Mouse (Mus musculus) liver, embryonic 11.5 days (tissue): Measurements from ENCODE around the gene Zdhhc12. TPM values are rescaled to one million over a fixed set of nuclear protein-coding genes. Genes with fewer than 3 reads are reported as not detected.

Experiments used
- ATAC-seq: fragments of 200-750 bp; cut with Nextera tagmentation; replicated peaks from 2 replicates; pipeline ENCODE4 v1.8.0; 2017; ENCODE audit warnings: moderate number of reproducible peaks, mild to moderate bottlenecking, moderate TSS enrichment, moderate library complexity; ENCODE audit not compliant: low FRiP score
- DNase-seq: peaks from one replicate; pipeline ENCODE4 v3.0.0-alpha.2; 2017; ENCODE audit warnings: low spot score
- H3K27ac ChIP-seq: fragments of 300-500 bp; sonication (generic); 2 replicates; pipeline ENCODE4 v1.5.1; 2014; ENCODE audit warnings: mild to moderate bottlenecking, low read depth, low read length, control low read depth
- H3K27me3 ChIP-seq: fragments of 300-500 bp; sonication (generic); replicated peaks from 2 replicates; pipeline ENCODE4 v1.6.1; 2014; ENCODE audit warnings: low read length, mixed read lengths; ENCODE audit not compliant: control insufficient read depth, insufficient read depth
- H3K36me3 ChIP-seq: fragments of 300-500 bp; sonication (generic); 2 replicates; pipeline ENCODE4 v1.6.1; 2014; ENCODE audit warnings: mild to moderate bottlenecking, low read length, moderate library complexity, mixed read lengths; ENCODE audit not compliant: control insufficient read depth, insufficient read depth
- H3K4me1 ChIP-seq: fragments of 300-500 bp; sonication (generic); replicated peaks from 2 replicates; pipeline ENCODE4 v1.6.1; 2014; ENCODE audit warnings: low read length, mixed read lengths; ENCODE audit not compliant: control insufficient read depth, insufficient read depth
- H3K4me2 ChIP-seq: fragments of 300-500 bp; sonication (generic); 2 replicates; pipeline ENCODE4 v1.6.1; 2014; ENCODE audit warnings: mild to moderate bottlenecking, control low read depth, moderate library complexity
- H3K4me3 ChIP-seq: fragments of 300-500 bp; sonication (generic); 2 replicates; pipeline ENCODE4 v1.5.1; 2014; ENCODE audit warnings: low read depth, low read length, control low read depth
- H3K9ac ChIP-seq: fragments of 300-500 bp; sonication (generic); 2 replicates; pipeline ENCODE4 v1.6.1; 2014; ENCODE audit warnings: low read depth, low read length, control low read depth
- H3K9me3 ChIP-seq: fragments of 300-500 bp; sonication (generic); 2 replicates; pipeline ENCODE4 v1.6.1; 2016; ENCODE audit warnings: low read length, inconsistent platforms, mixed read lengths; ENCODE audit not compliant: control insufficient read depth
- WGBS: fragments of 180-500 bp; shearing (Covaris S2); extraction: QIAGEN DNeasy Blood & Tissue Kit; methylation state at CpG from one replicate; pipeline ENCODE4 v1.1.7; 2014; 5-methylcytosine and 5-hydroxymethylcytosine counted together
- polyA plus RNA-seq: library from polyadenylated mRNA; unstranded; fragments of >200 nt; fragmentation: Nextera tagmentation; extraction: Ambion mirVana; gene quantifications from 2 replicates; pipeline ENCODE4 v1.2.1, GENCODE M21; 2014

Zdhhc12 gene
- polyA plus RNA-seq, 1 experiment from 2014 or later, result 53.7 TPM

DNA sequence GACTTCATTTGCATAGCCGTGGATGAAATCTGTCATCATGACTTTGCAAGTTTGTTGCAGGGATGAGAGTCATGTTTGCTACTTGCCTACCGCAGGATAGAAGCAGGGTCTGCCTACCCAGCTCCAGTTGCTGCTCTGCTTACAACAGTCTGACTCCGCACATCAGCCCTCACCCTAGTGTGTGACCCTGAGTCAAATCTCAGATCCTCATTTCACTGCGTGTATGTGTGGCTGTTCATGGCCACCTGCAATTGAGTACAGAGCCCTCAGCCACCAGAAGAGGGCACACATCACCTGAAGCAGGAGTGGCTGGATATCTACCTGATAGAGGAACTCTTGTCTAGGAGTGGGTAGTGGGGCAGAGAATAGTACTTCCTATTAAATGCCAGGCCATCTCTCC is 6.1 kb downstream of the Zdhhc12 start:
- H3K4me3 ChIP-seq, result no peak overlapping the region
- no peaks in the 10 kb centered on the region for H3K9me3 ChIP-seq
- ATAC-seq (no peak), DNase-seq (no peak)
- no peak overlapping the region for H3K9ac ChIP-seq
- H3K36me3 ChIP-seq, result peaks cover 14% of the 10 kb centered on the region; the same call in 1 of the 2 replicates
- WGBS, result 92% methylated on average over 4 of the region's 4 CpGs
- no peaks in the 10 kb centered on the region for H3K27me3 ChIP-seq
- no peak overlapping the region for H3K27ac ChIP-seq
- no peak overlapping the region for H3K4me2 ChIP-seq
- peaks cover 9% of the 10 kb centered on the region for H3K4me1 ChIP-seq

- Histone ChIP-seq H3K4me3 (peak overlapping the region; percentile 14; the same call in 1 of the 2 replicates), H3K4me2 (peak overlapping the region; percentile 51), H3K4me1 (peaks cover 6% of the 10 kb centered on the region; the same call in 1 of the 2 replicates), H3K27ac (no peak overlapping the region), H3K9me3 (no peaks in the 10 kb centered on the region), H3K27me3 (no peaks in the 10 kb centered on the region), H3K9ac (no peak overlapping the region), H3K36me3 (no peaks in the 10 kb centered on the region; the same call in 1 of the 2 replicates)
- ATAC-seq, result no peak
- no peak for DNase-seq
- WGBS, result 34% methylated on average over 12 of the region's 12 CpGs
Measured at GRCm38 (mm10) chr2:30084632-30085031, 8.8 kb downstream of the Zdhhc12 start.

DNA sequence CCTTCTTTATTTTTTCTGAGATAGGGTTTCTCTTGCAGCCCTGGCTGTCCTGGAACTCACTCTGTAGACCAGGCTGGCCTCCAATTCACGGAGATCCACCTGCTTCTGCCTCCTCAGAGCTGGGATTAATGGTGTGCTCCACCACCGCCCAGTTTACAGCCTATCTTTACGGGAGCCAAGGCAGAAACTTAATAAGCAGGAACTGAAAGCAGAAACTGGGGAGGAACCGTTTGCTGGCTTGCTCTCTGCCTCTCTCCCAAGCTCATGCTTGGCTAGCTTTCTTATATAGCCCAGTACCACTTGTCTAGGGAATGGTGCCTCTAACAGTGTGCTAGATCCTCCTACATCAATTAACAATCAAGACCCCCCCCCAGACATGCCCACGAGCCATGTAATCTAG is 9.3 kb downstream of the Zdhhc12 start:
- 52% methylated on average over 5 of the region's 5 CpGs for WGBS
- Histone ChIP-seq H3K9ac (no peak overlapping the region), H3K27me3 (no peaks in the 10 kb centered on the region), H3K4me3 (no peak overlapping the region), H3K9me3 (no peaks in the 10 kb centered on the region), H3K27ac (no peak overlapping the region), H3K4me2 (peak overlapping the region; percentile 51), H3K4me1 (peaks cover 6% of the 10 kb centered on the region; the same call in 1 of the 2 replicates), H3K36me3 (no peaks in the 10 kb centered on the region; the same call in 1 of the 2 replicates)
- ATAC-seq, result no peak
- DNase-seq, result no peak

DNA sequence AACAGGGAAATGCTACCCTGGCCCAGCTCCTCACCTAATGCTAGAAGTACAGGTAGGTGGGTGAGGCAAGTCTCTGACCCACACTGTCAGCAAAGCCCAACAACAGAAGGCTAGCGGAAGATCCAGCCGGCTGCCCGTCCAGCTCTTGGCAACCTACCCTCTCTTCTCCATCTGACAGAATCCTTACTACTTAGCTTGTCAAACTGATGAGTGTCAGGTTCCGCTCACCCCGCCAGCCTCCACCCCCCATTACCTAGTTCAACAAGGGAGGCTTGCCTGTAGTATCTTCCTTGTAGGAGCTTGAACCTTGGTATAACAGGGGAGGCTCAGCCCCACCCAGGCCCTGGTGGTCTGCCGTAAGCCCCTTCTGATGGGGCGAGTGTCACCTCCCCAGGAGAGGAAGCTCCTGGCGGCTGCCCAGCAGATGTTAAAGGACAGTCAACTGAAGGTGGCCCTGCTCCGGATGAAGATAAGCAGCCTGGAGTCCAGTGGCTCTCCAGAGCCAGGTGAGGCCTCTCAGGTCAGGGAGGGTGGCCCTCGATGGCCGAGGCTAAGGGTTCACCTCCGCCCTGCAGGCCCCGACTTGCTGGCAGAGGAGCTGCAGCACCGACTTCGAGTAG is 13.2 kb downstream of the Zdhhc12 start:
- Histone ChIP-seq H3K4me1 (peaks cover 14% of the 10 kb centered on the region; the same call in 1 of the 2 replicates), H3K9ac (no peak overlapping the region; the same call in 1 of the 2 replicates), H3K27me3 (no peaks in the 10 kb centered on the region), H3K4me3 (no peak overlapping the region), H3K9me3 (no peaks in the 10 kb centered on the region), H3K4me2 (no peak overlapping the region), H3K27ac (no peak overlapping the region), H3K36me3 (no peaks in the 10 kb centered on the region)
- 88% methylated on average over 15 of the region's 15 CpGs for WGBS
- ATAC-seq, result no peak
- no peak for DNase-seq

DNA sequence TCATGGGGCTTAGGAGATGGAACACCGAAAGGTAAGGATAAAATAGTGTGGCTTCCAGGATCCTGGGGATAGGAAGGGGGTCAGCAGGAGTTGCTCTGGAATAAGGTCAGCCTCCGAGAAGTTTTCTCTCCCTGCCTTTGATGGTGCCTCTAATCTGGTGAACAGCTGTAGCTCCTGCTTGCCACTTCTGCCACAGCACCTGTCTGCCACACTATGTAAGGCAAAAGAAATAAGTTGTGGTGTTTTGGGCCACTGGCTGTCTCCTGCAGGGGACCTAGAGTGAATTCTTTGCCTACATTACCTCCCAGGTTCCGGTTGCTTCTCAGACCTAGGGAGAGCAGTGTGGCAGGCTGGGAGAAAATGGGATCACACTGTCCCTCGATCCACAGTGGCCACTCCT is 14.7 kb downstream of the Zdhhc12 start:
- H3K4me3 ChIP-seq, result no peak overlapping the region
- H3K4me1 ChIP-seq, result peaks cover 8% of the 10 kb centered on the region; the same call in 1 of the 2 replicates
- H3K36me3 ChIP-seq, result no peaks in the 10 kb centered on the region
- peak overlapping the region; percentile 98 for H3K4me2 ChIP-seq
- DNase-seq (no peak), ATAC-seq (no peak)
- no peaks in the 10 kb centered on the region for H3K9me3 ChIP-seq
- WGBS, result 76% methylated on average over 4 of the region's 4 CpGs
- peak overlapping the region; percentile 88 for H3K27ac ChIP-seq
- H3K27me3 ChIP-seq, result no peaks in the 10 kb centered on the region
- H3K9ac ChIP-seq, result peak overlapping the region; percentile 82; the same call in 1 of the 2 replicates

- Histone ChIP-seq H3K4me1 (peaks cover 8% of the 10 kb centered on the region; the same call in 1 of the 2 replicates), H3K9ac (peak overlapping the region; percentile 82; the same call in 1 of the 2 replicates), H3K4me3 (peak overlapping the region; percentile 71), H3K27me3 (no peaks in the 10 kb centered on the region), H3K9me3 (no peaks in the 10 kb centered on the region), H3K4me2 (peak overlapping the region; percentile 98), H3K27ac (peak overlapping the region; percentile 88), H3K36me3 (no peaks in the 10 kb centered on the region)
- whole genome bisulfite sequencing, result 15% methylated on average over 10 of the region's 10 CpGs
- ATAC-seq (peak; percentile 24), DNase-seq (no peak)
Measured at GRCm38 (mm10) chr2:30078349-30078712, 15.1 kb downstream of the Zdhhc12 start.

- under 1% methylated on average over 53 of the region's 53 CpGs for WGBS
- ATAC-seq, result peak; percentile 75
Measured at GRCm38 (mm10) chr2:30077502-30078348, 15.7 kb downstream of the Zdhhc12 start, which contains the start of gene Pkn3. Pkn3 (plus strand) TSS chr2:30077684.

DNA sequence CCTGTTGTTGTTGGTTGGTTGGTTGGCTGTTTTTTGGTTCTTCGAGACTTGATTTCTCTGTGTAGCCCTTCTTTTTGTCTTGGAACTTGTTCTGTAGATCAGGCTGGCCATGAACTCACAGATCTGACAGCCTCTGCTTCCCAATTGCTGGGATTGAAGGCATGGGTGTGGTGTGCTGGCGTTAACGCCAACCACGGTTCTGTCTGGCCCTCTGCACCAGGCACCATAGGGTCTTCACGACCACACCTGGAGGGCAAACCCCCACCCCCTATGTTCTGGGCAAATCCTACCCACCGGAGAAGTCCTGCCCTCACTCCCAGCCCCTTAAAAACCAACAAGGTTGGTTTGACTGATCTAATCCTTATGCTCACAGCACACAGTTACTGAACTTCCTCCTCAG is 16.5 kb downstream of the Zdhhc12 start:
- DNase-seq (no peak), ATAC-seq (0 out of 2 replicates have a peak, but pooled peaks have one; percentile 3)
- Histone ChIP-seq H3K9me3 (no peaks in the 10 kb centered on the region), H3K4me3 (peak overlapping the region; percentile 71; the same call in 1 of the 2 replicates), H3K27ac (no peak overlapping the region; the same call in 1 of the 2 replicates), H3K4me1 (peaks cover 8% of the 10 kb centered on the region; the same call in 1 of the 2 replicates), H3K36me3 (peaks cover 5% of the 10 kb centered on the region; the same call in 1 of the 2 replicates), H3K27me3 (no peaks in the 10 kb centered on the region), H3K4me2 (peak overlapping the region; percentile 98), H3K9ac (peak overlapping the region; percentile 43; the same call in 1 of the 2 replicates)
- WGBS, result 58% methylated on average over 6 of the region's 6 CpGs

More at GRCm38 (mm10) chr2:30077502-30078348, 15.7 kb downstream of the Zdhhc12 start, which contains the start of gene Pkn3:
- Histone ChIP-seq H3K9me3 (no peaks in the 10 kb centered on the region), H3K27ac (peak within 1 kb of the TSS; percentile 88), H3K9ac (peak within 1 kb of the TSS; percentile 82), H3K4me2 (peak within 1 kb of the TSS; percentile 98), H3K4me3 (peak within 1 kb of the TSS; percentile 71), H3K36me3 (peaks cover 2% of the 10 kb centered on the region; the same call in 1 of the 2 replicates), H3K4me1 (peaks cover 8% of the 10 kb centered on the region; the same call in 1 of the 2 replicates), H3K27me3 (no peaks in the 10 kb centered on the region)
- peak; percentile 87 for DNase-seq
